ENCODE assay signal across 16 mouse cellular contexts in genomic region chr10:94530079-94530478, GRCm38 (mm10).
"Had no signal": no experiment of that assay in that cellular context is flagged by ENCODE, and none has a peak within 500 bp of the region (broad histone marks: within the 10 kb centered on the region; RNA-seq: fewer than 3 reads in every experiment).

No protein-coding gene starts in this region.

- H3K4me3 ChIP-seq: limb, embryonic 12.5 days; liver, embryonic 13.5 days; lung, embryonic 15.5 days; megakaryocyte, embryonic 14.5 days had no signal

- H3K9ac ChIP-seq: limb, embryonic 12.5 days; liver, embryonic 13.5 days; liver, postnatal 0 days; lung, embryonic 15.5 days had no signal

- H3K27ac ChIP-seq: limb, embryonic 12.5 days; liver, embryonic 13.5 days; lung, embryonic 15.5 days; macrophage; stomach, postnatal 0 days had no signal

- ATAC-seq: intestine, postnatal 0 days; liver, postnatal 0 days; midbrain, embryonic 16.5 days had no signal

- H3K36me3 ChIP-seq: limb, embryonic 12.5 days; liver, embryonic 13.5 days; lung, embryonic 15.5 days had no signal

- H3K27me3 ChIP-seq: limb, embryonic 12.5 days; lung, embryonic 15.5 days had no signal

- H3K4me1 ChIP-seq: megakaryocyte, embryonic 14.5 days had no signal

- H3K9me3 ChIP-seq: limb, embryonic 12.5 days; liver, embryonic 13.5 days; lung, embryonic 15.5 days; megakaryocyte, embryonic 14.5 days had no signal

- DNase-seq: kidney, adult 8-10 months; kidney, postnatal 25 days; liver; liver, embryonic 13.5 days; liver, postnatal 0 days; lung, postnatal 14 days; thymus, adult 2 months; thymus, postnatal 36 days had no signal

- H3K4me2 ChIP-seq: limb, embryonic 12.5 days; liver, embryonic 13.5 days; lung, embryonic 15.5 days; midbrain, embryonic 11.5 days had no signal
